Mouse (Mus musculus) kidney, embryonic 14.5 days (tissue): Measurements from ENCODE around the gene Acot7. TPM values are rescaled to one million over a fixed set of nuclear protein-coding genes. Genes with fewer than 3 reads are reported as not detected.

Experiments used
- ATAC-seq: fragments of 200-750 bp; cut with Nextera tagmentation; 2 replicates; pipeline ENCODE4 v1.8.0; 2017; ENCODE audit warnings: moderate number of reproducible peaks, mild to moderate bottlenecking, moderate TSS enrichment, moderate library complexity; ENCODE audit not compliant: low FRiP score, low TSS enrichment
- H3K27ac ChIP-seq: fragments of 300-500 bp; sonication (generic); 2 replicates; pipeline ENCODE4 v1.5.1; 2014; ENCODE audit warnings: low read depth, mild to moderate bottlenecking, low read length, moderate library complexity, mixed read lengths
- H3K27me3 ChIP-seq: fragments of 300-500 bp; sonication (generic); 2 replicates; pipeline ENCODE4 v1.6.1; 2014; ENCODE audit warnings: mild to moderate bottlenecking, low read length; ENCODE audit not compliant: control insufficient read depth, insufficient read depth
- H3K36me3 ChIP-seq: fragments of 300-500 bp; sonication (generic); 2 replicates; pipeline ENCODE4 v1.6.1; 2014; ENCODE audit warnings: low read length, mixed read lengths; ENCODE audit not compliant: control insufficient read depth, insufficient read depth
- H3K4me1 ChIP-seq: fragments of 300-500 bp; sonication (generic); 2 replicates; pipeline ENCODE4 v1.6.1; 2014; ENCODE audit warnings: low read length, mixed read lengths; ENCODE audit not compliant: control insufficient read depth, insufficient read depth
- H3K4me2 ChIP-seq: fragments of 300-500 bp; sonication (generic); replicated peaks from 2 replicates; pipeline ENCODE4 v1.6.1; 2014; ENCODE audit warnings: low read depth, mild to moderate bottlenecking, low read length
- H3K4me3 ChIP-seq: fragments of 300-500 bp; sonication (generic); 2 replicates; pipeline ENCODE4 v1.5.1; 2014; ENCODE audit warnings: mild to moderate bottlenecking, low read length
- H3K9ac ChIP-seq: fragments of 300-500 bp; sonication (generic); 2 replicates; pipeline ENCODE4 v1.6.1; 2014; ENCODE audit warnings: low read depth, mild to moderate bottlenecking, low read length, moderate library complexity
- H3K9me3 ChIP-seq: fragments of 300-500 bp; sonication (generic); 2 replicates; pipeline ENCODE4 v1.6.1; 2016; ENCODE audit warnings: low read length; ENCODE audit not compliant: control insufficient read depth
- WGBS: fragments of 180-500 bp; shearing (Covaris S2); extraction: QIAGEN DNeasy Blood & Tissue Kit; methylation state at CpG from one replicate; pipeline ENCODE4 v1.1.7; 2014; 5-methylcytosine and 5-hydroxymethylcytosine counted together
- polyA plus RNA-seq: library from polyadenylated mRNA; unstranded; fragments of >200 nt; fragmentation: Nextera tagmentation; extraction: Ambion mirVana; gene quantifications from 2 replicates; pipeline ENCODE4 v1.2.1, GENCODE M21; 2014

Acot7 gene
- polyA plus RNA-seq, 1 experiment from 2014 or later: 64.4 TPM

- no peak overlapping the region for H3K9ac ChIP-seq
- ATAC-seq: no peak; the same call in 1 of the 2 replicates
- 1% methylated on average over 19 of the region's 19 CpGs for WGBS
- peak overlapping the region; percentile 18 for H3K4me2 ChIP-seq
- H3K36me3 ChIP-seq: no peaks in the 10 kb centered on the region
- H3K27ac ChIP-seq: no peak overlapping the region
- peaks cover 10% of the 10 kb centered on the region; the same call in 1 of the 2 replicates for H3K4me1 ChIP-seq
- H3K9me3 ChIP-seq: no peaks in the 10 kb centered on the region
- H3K27me3 ChIP-seq: peaks cover 59% of the 10 kb centered on the region
- H3K4me3 ChIP-seq: peak overlapping the region; percentile 14; the same call in 1 of the 2 replicates
Measured at GRCm38 (mm10) chr4:152159285-152159678, 18.7 kb upstream of the Acot7 start.

GRCm38 (mm10) chr4:152160748-152161147, 17.2 kb upstream of the Acot7 start:
- Histone ChIP-seq H3K9ac (no peak overlapping the region), H3K36me3 (no peaks in the 10 kb centered on the region), H3K9me3 (no peaks in the 10 kb centered on the region), H3K4me3 (no peak overlapping the region), H3K4me2 (no peak overlapping the region), H3K27me3 (peaks cover 55% of the 10 kb centered on the region), H3K4me1 (peaks cover 10% of the 10 kb centered on the region; the same call in 1 of the 2 replicates), H3K27ac (no peak overlapping the region)
- 42% methylated on average over 4 of the region's 4 CpGs for WGBS
- ATAC-seq: no peak

GRCm38 (mm10) chr4:152161601-152162000, 16.3 kb upstream of the Acot7 start:
- 63% methylated on average over 6 of the region's 6 CpGs for WGBS
- no peak overlapping the region for H3K4me2 ChIP-seq
- H3K27ac ChIP-seq: no peak overlapping the region
- H3K4me3 ChIP-seq: no peak overlapping the region
- no peak for ATAC-seq
- H3K36me3 ChIP-seq: no peaks in the 10 kb centered on the region
- H3K27me3 ChIP-seq: peaks cover 55% of the 10 kb centered on the region
- H3K9me3 ChIP-seq: no peaks in the 10 kb centered on the region
- peaks cover 10% of the 10 kb centered on the region; the same call in 1 of the 2 replicates for H3K4me1 ChIP-seq
- H3K9ac ChIP-seq: no peak overlapping the region

GRCm38 (mm10) chr4:152162748-152163147, 15.2 kb upstream of the Acot7 start:
- Histone ChIP-seq H3K4me1 (peaks cover 10% of the 10 kb centered on the region; the same call in 1 of the 2 replicates), H3K36me3 (no peaks in the 10 kb centered on the region), H3K9ac (no peak overlapping the region), H3K4me3 (no peak overlapping the region), H3K27me3 (peaks cover 44% of the 10 kb centered on the region), H3K27ac (no peak overlapping the region), H3K9me3 (no peaks in the 10 kb centered on the region), H3K4me2 (no peak overlapping the region)
- no peak for ATAC-seq
- 70% methylated on average over 2 of the region's 2 CpGs for WGBS

- no peak overlapping the region for H3K4me3 ChIP-seq
- ATAC-seq: peak; percentile 44
- no peak overlapping the region for H3K9ac ChIP-seq
- no peaks in the 10 kb centered on the region for H3K36me3 ChIP-seq
- no peaks in the 10 kb centered on the region for H3K9me3 ChIP-seq
- H3K27ac ChIP-seq: no peak overlapping the region
- 21% methylated on average over 22 of the region's 22 CpGs for WGBS
- H3K27me3 ChIP-seq: peaks cover 21% of the 10 kb centered on the region
- no peaks in the 10 kb centered on the region for H3K4me1 ChIP-seq
- no peak overlapping the region for H3K4me2 ChIP-seq
Measured at GRCm38 (mm10) chr4:152165036-152165931, 12.7 kb upstream of the Acot7 start.

GRCm38 (mm10) chr4:152168052-152168451, 9.9 kb upstream of the Acot7 start:
- WGBS: 70% methylated on average over 8 of the region's 8 CpGs

GRCm38 (mm10) chr4:152169103-152169502, 8.8 kb upstream of the Acot7 start:
- no peaks in the 10 kb centered on the region for H3K4me1 ChIP-seq
- H3K4me3 ChIP-seq: no peak overlapping the region
- H3K9ac ChIP-seq: no peak overlapping the region
- WGBS: 71% methylated on average over 7 of the region's 7 CpGs
- no peaks in the 10 kb centered on the region for H3K36me3 ChIP-seq
- H3K27me3 ChIP-seq: 0 out of 2 replicates have a peak, but pooled peaks cover 3% of the 10 kb centered on the region
- no peak for ATAC-seq
- H3K9me3 ChIP-seq: 0 out of 2 replicates have a peak, but pooled peaks cover 2% of the 10 kb centered on the region
- no peak overlapping the region for H3K4me2 ChIP-seq
- no peak overlapping the region for H3K27ac ChIP-seq

More at GRCm38 (mm10) chr4:152168052-152168451, 9.9 kb upstream of the Acot7 start:
- no peak overlapping the region for H3K4me3 ChIP-seq
- no peak overlapping the region for H3K4me2 ChIP-seq
- 0 out of 2 replicates have a peak, but pooled peaks cover 2% of the 10 kb centered on the region for H3K9me3 ChIP-seq
- no peak overlapping the region for H3K9ac ChIP-seq
- no peaks in the 10 kb centered on the region for H3K4me1 ChIP-seq
- no peaks in the 10 kb centered on the region for H3K36me3 ChIP-seq
- no peak for ATAC-seq
- H3K27me3 ChIP-seq: 0 out of 2 replicates have a peak, but pooled peaks cover 3% of the 10 kb centered on the region
- no peak overlapping the region for H3K27ac ChIP-seq

- no peak overlapping the region for H3K27ac ChIP-seq
- H3K36me3 ChIP-seq: no peaks in the 10 kb centered on the region
- no peak overlapping the region for H3K9ac ChIP-seq
- no peak overlapping the region for H3K4me2 ChIP-seq
- no peaks in the 10 kb centered on the region for H3K4me1 ChIP-seq
- 86% methylated on average over 10 of the region's 10 CpGs for WGBS
- no peak overlapping the region for H3K4me3 ChIP-seq
- H3K27me3 ChIP-seq: 0 out of 2 replicates have a peak, but pooled peaks cover 3% of the 10 kb centered on the region
- ATAC-seq: no peak
- 0 out of 2 replicates have a peak, but pooled peaks cover 2% of the 10 kb centered on the region for H3K9me3 ChIP-seq
Measured at GRCm38 (mm10) chr4:152170286-152170685, 7.6 kb upstream of the Acot7 start.

GRCm38 (mm10) chr4:152171543-152171942, 6.4 kb upstream of the Acot7 start:
- 0 out of 2 replicates have a peak, but pooled peaks cover 2% of the 10 kb centered on the region for H3K9me3 ChIP-seq
- H3K27ac ChIP-seq: no peak overlapping the region
- 0 out of 2 replicates have a peak, but pooled peaks cover 3% of the 10 kb centered on the region for H3K27me3 ChIP-seq
- no peaks in the 10 kb centered on the region for H3K36me3 ChIP-seq
- H3K4me2 ChIP-seq: no peak overlapping the region
- H3K4me3 ChIP-seq: no peak overlapping the region
- no peaks in the 10 kb centered on the region for H3K4me1 ChIP-seq
- H3K9ac ChIP-seq: no peak overlapping the region
- 89% methylated on average over 6 of the region's 6 CpGs for WGBS
- ATAC-seq: no peak
